Mouse (Mus musculus) ES-E14 (cell line): ENCODE results near the gene Aoc3. TPM values are rescaled to one million over a fixed set of nuclear protein-coding genes. Genes with fewer than 3 reads are reported as not detected.
"Not testable (repeated sequence)": the region's sequence is repeated elsewhere in the genome, so short reads cannot be mapped to it uniquely, and the experiment has no call there.

ENCODE experiments used
- DNase-seq: peaks from one replicate; pipeline ENCODE4 v3.0.0-alpha.2; 2013; ENCODE audit warnings: low read depth, low spot score
- H3K27ac ChIP-seq: 2 replicates; pipeline ENCODE4 v1.5.1; 2012; ENCODE audit warnings: low read depth, mild to moderate bottlenecking, low read length, moderate library complexity, mixed read lengths; ENCODE audit not compliant: poor library complexity, insufficient read depth, severe bottlenecking
- H3K36me3 ChIP-seq: 2 replicates; pipeline ENCODE4 v1.6.1; 2012; ENCODE audit warnings: mild to moderate bottlenecking, low read length, moderate library complexity, mixed read lengths; ENCODE audit not compliant: control insufficient read depth, poor library complexity, insufficient read depth, severe bottlenecking
- H3K4me1 ChIP-seq, 2 experiments: fragments of 150-350 bp in 1 of 2; sonication (generic) in 1 of 2; 2 replicates each; pipeline ENCODE4 v1.6.1; 2012; ENCODE audit warnings: low read length in 2 of 2, mild to moderate bottlenecking in 1 of 2, mixed read lengths in 1 of 2; ENCODE audit not compliant: control insufficient read depth in 2 of 2, insufficient read depth in 2 of 2, poor library complexity in 1 of 2
- H3K4me3 ChIP-seq, 2 experiments: fragments of 150-350 bp in 1 of 2; sonication (generic) in 1 of 2; 2 replicates each; pipeline ENCODE4 v1.5.1; 2012; ENCODE audit warnings: low read length in 2 of 2, low read depth in 1 of 2, mild to moderate bottlenecking in 1 of 2, mixed read lengths in 1 of 2; ENCODE audit not compliant: insufficient read depth in 1 of 2, poor library complexity in 1 of 2, severe bottlenecking in 1 of 2
- H3K9ac ChIP-seq: 2 replicates; pipeline ENCODE4 v1.6.1; 2012; ENCODE audit warnings: low read depth, mild to moderate bottlenecking, low read length, mixed read lengths; ENCODE audit not compliant: poor library complexity, insufficient read depth, severe bottlenecking
- H3K9me3 ChIP-seq: fragments of 150-350 bp; sonication (generic); 2 replicates; pipeline ENCODE4 v1.6.1; 2012; ENCODE audit warnings: low read depth, mild to moderate bottlenecking, low read length; ENCODE audit not compliant: control insufficient read depth, insufficient read depth
- CHD2 ChIP-seq: IDR thresholded peaks from 2 replicates; pipeline ENCODE4 v1.6.1; 2014; ENCODE audit warnings: mild to moderate bottlenecking, low read depth, low read length, inconsistent platforms
- HCFC1 ChIP-seq: IDR thresholded peaks from 2 replicates; pipeline ENCODE4 v1.6.1; 2012; ENCODE audit warnings: low read length, inconsistent platforms, borderline replicate concordance; ENCODE audit not compliant: insufficient read depth
- MAFK ChIP-seq: IDR thresholded peaks from 2 replicates; pipeline ENCODE4 v1.6.1; 2014; ENCODE audit warnings: mild to moderate bottlenecking, low read depth, low read length, inconsistent platforms; ENCODE audit not compliant: insufficient read depth
- ZC3H11A ChIP-seq: IDR thresholded peaks from 2 replicates; pipeline ENCODE4 v1.6.1; 2012; ENCODE audit warnings: low read depth, mild to moderate bottlenecking, inconsistent platforms, low read length, borderline replicate concordance
- ZNF384 ChIP-seq: IDR thresholded peaks from 2 replicates; pipeline ENCODE4 v1.6.1; 2012; ENCODE audit warnings: low read depth, low read length, inconsistent platforms
- in situ Hi-C, 2 experiments: fragments of 600-800 bp; cut with MboI; formaldehyde crosslinking; loops; one replicate each; pipeline ENCODE4 v1.15.1; 2025; ENCODE audit warnings: low sequenced_read_pairs in 2 of 2, inconsistent platforms in 1 of 2; ENCODE audit not compliant: unreplicated experiment in 2 of 2
- total RNA-seq: library from RNA; depleted of rRNA; stranded (reverse); fragments of 300-350 nt; gene quantifications from 2 replicates; pipeline ENCODE4 v1.2.3, GENCODE M21; 2012

The Aoc3 gene
- total RNA-seq, 1 experiment: 0.62 TPM

DNA sequence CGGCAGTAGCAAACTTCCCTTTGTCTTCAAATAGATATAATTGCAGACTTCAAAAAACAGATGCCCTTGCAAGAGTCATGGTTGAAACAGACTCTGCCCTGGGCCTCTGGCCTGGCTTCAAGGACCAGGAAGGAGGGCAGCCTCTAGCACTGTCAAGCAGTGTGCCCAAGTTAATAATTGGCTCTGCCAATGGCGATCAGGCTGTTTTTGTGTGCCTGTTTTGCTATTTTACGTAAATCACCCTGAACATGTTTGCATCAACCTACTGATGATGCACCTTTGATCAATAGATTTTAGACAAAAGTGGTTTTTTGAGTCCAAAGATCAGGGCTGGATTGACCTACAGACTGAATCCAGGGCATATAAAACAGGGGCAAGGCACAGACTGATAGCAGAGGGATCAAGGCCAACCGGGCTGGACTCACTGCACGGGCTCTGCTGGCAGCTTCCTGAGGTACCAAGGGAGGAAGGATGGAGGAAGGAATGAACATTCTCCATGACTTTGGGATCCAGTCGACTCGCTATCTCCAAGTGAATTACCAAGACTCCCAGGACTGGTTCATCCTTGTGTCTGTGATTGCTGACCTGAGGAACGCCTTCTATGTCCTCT lies 37.0 kb downstream of the Aoc3 start, which contains the start of gene G6pc:
Gene G6pc (plus strand): TSS at position 236 of the 610 bp plus-strand sequence.
- in situ Hi-C loops: no loop called here
- no peaks in the 10 kb centered on the region for H3K4me1 ChIP-seq
- DNase-seq: no peak
- no peaks in the 10 kb centered on the region for H3K36me3 ChIP-seq
- H3K4me3 ChIP-seq: no peak within 1 kb of the TSS
- no peak for TF ChIP-seq MAFK
- no peak for TF ChIP-seq ZC3H11A
- no peak for TF ChIP-seq HCFC1
- TF ChIP-seq ZNF384: no peak
- TF ChIP-seq CHD2: no peak
- H3K9ac ChIP-seq: no peak within 1 kb of the TSS
- no peaks in the 10 kb centered on the region for H3K9me3 ChIP-seq
- H3K27ac ChIP-seq: no peak within 1 kb of the TSS

DNA sequence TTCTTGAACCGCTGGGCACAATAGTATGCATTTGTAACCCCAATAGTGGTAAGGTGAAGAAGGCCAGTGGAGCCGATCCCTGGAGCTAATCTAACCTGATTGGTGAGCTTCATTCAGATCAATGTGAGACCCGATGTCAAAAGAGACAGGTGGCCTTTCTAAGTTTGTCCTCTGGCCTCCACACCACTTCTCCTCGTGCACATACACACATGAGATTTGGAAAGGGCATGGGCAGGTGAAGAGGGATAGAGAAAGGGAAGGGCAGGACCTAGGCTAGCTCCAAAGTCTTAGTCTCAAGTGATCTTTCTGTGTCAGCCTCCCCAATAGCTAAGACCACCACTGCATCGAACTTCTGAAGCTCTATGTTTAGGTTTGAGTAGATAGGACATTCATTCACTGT lies 39.7 kb downstream of the Aoc3 start:
- Histone ChIP-seq H3K4me1 (no peaks in the 10 kb centered on the region), H3K36me3 (no peaks in the 10 kb centered on the region), H3K4me3 (no peak overlapping the region), H3K27ac (no peak overlapping the region), H3K9me3 (no peaks in the 10 kb centered on the region), H3K9ac (no peak overlapping the region)
- TF ChIP-seq HCFC1 (no peak), CHD2 (no peak)
- no peak for DNase-seq
- in situ Hi-C loops: no loop called here

DNA sequence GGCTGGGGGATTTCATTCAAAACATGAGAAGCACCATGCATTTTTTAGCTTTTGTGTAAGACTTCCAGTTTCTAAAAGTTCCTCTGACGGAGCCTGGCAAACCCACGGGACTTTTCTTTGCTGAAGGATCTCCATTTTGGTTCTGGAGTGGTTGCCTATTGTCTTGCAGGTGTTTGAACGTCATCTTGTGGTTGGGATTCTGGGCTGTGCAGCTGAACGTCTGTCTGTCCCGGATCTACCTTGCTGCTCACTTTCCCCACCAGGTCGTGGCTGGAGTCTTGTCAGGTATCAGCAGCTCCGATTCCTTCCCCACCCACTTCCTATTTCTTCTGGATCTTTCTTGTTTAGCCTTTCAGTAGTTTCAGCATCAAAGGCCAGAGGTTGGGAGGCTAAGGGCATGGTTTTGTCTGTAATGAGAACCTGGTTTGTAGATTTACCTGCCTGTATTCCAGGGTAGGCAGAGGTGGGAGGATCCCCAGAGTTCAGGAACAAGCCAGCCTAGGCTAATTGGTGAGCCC lies 44.1 kb downstream of the Aoc3 start:
- Histone ChIP-seq H3K27ac (no peak overlapping the region), H3K9ac (no peak overlapping the region), H3K36me3 (no peaks in the 10 kb centered on the region), H3K4me3 (no peak overlapping the region), H3K4me1 (no peaks in the 10 kb centered on the region), H3K9me3 (no peaks in the 10 kb centered on the region)
- in situ Hi-C loops: no loop called here
- DNase-seq: no peak
- TF ChIP-seq ZC3H11A: no peak
- TF ChIP-seq CHD2: no peak
- no peak for TF ChIP-seq ZNF384
- TF ChIP-seq HCFC1: no peak
- no peak for TF ChIP-seq MAFK

DNA sequence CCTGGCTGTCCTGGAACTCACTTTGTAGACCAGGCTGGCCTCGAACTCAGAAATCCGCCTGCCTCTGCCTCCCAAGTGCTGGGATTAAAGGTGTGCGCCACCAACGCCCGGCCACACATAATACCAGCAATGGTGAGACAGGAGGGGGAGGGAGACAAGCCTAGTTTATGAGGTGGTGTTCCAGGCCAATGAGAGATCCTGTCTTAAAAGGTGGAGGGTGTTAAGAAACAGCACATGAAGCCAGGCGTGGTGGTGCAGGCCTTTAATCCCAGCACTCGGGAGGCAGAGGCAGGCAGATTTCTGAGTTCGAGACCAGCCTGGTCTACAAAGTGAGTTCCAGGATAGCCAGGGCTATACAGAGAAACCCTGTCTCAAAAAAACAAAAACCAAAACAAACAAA lies 47.8 kb downstream of the Aoc3 start:
- in situ Hi-C loops, DNase-seq: not testable (repeated sequence)

DNA sequence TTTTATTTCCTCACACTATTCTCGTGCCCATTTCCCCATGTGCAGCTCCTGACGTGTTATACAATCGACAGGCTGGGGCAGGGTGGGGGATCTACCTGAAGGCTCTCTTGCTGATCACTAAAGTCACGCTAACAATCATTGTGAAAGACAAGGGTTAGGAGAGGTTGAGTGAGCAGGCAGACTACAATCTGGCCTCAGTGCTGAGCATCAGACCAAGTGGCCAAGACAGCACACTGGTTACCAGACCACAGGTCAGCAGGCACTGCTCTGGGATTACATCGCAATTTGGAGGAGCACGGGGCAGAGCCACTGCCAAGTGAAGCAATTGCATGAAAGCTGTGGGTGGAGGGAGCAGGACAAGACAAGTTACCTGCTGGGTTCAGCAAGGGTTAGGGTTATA lies 48.5 kb downstream of the Aoc3 start:
- Histone ChIP-seq H3K9me3 (no peaks in the 10 kb centered on the region), H3K27ac (no peak overlapping the region), H3K36me3 (no peaks in the 10 kb centered on the region), H3K4me3 (no peak overlapping the region), H3K4me1 (peaks cover 2% of the 10 kb centered on the region in 2 experiments; a peak in 2 of 4 replicates), H3K9ac (no peak overlapping the region)
- TF ChIP-seq ZNF384 (no peak), HCFC1 (no peak), MAFK (no peak), CHD2 (no peak), ZC3H11A (no peak)
- no peak for DNase-seq
- in situ Hi-C loops: no loop called here

More for the DNA sequence above, 47.8 kb downstream of the Aoc3 start:
- not testable (repeated sequence) for H3K4me3 ChIP-seq, H3K9me3 ChIP-seq, H3K36me3 ChIP-seq, H3K9ac ChIP-seq, H3K4me1 ChIP-seq, H3K27ac ChIP-seq
